Mouse (Mus musculus) megakaryocyte, embryonic 14.5 days (primary cell): ENCODE measurements at regions not wholly inside any gene's neighbourhood (a gene's known extent, or its start where the extent isn't known, plus 50 kb on each side); places are given as distances from the start of the nearest gene placed in this dataset.

Experiments used
- FLI1 ChIP-seq: IDR thresholded peaks from 2 replicates; pipeline ENCODE4 v1.6.1; 2012; ENCODE audit warnings: low read length, inconsistent platforms, mixed read lengths
- GATA1 ChIP-seq: IDR thresholded peaks from 3 replicates; pipeline ENCODE4 v1.6.1; 2012; ENCODE audit warnings: mixed read lengths, low read length, inconsistent platforms, borderline replicate concordance

GRCm38 (mm10) chr17:83102675-83103412 lies 112.2 kb upstream of the Pkdcc start:
- TF ChIP-seq GATA1 (no peak), FLI1 (no peak)
